Comparison of ENCODE assay signal across 34 mouse cellular contexts in genomic region chr11:60735191-60735590, GRCm38 (mm10). TPM values are rescaled to one million over a fixed set of nuclear protein-coding genes. Genes with fewer than 3 reads are reported as not detected.
DNase-seq lines count a peak whose midpoint lies in the region; ATAC-seq and TF ChIP-seq lines count a peak whose summit lies in the region.
"Had no signal": no experiment of that assay in that cellular context is flagged by ENCODE, and none has a peak within 500 bp of the region (broad histone marks: within the 10 kb centered on the region; RNA-seq: fewer than 3 reads in every experiment).

No protein-coding gene starts in this region.

- no peak overlapping the region for H3K9ac ChIP-seq in heart, adult 2 months (ENCODE audit: low read depth, low read length)
- no peak overlapping the region for H3K9ac ChIP-seq in kidney, postnatal 0 days (ENCODE audit: low read depth, low read length)
- H3K9ac ChIP-seq in lung, embryonic 14.5 days: no peak overlapping the region
- H3K9ac ChIP-seq: heart, embryonic 13.5 days; hindbrain, embryonic 15.5 days; kidney, embryonic 15.5 days; limb, embryonic 12.5 days; lung, embryonic 15.5 days; midbrain, embryonic 13.5 days; stomach, embryonic 15.5 days had no signal

- ATAC-seq in kidney, postnatal 0 days (replicated peaks; ENCODE audit: low FRiP score, low read depth): no peak
- no peak for ATAC-seq in lung, embryonic 14.5 days (ENCODE audit: insufficient read depth)
- ATAC-seq: activated CD4-positive, CD25-positive, alpha-beta regulatory T cell, adult 4 months; intestine, embryonic 16.5 days; midbrain, embryonic 13.5 days had no signal

- H3K4me3 ChIP-seq in heart, adult 2 months: no peak overlapping the region
- no peak overlapping the region for H3K4me3 ChIP-seq in kidney, postnatal 0 days (replicated peaks; ENCODE audit: low read depth, low read length)
- no peak overlapping the region for H3K4me3 ChIP-seq in lung, embryonic 14.5 days (ENCODE audit: low read depth, low read length)
- H3K4me3 ChIP-seq: erythroblast, embryonic 14.5 days; heart, embryonic 13.5 days; hindbrain, embryonic 10.5 days; hindbrain, embryonic 15.5 days; kidney, embryonic 15.5 days; limb, embryonic 12.5 days; lung, embryonic 15.5 days; megakaryocyte, embryonic 14.5 days; midbrain, embryonic 13.5 days; stomach, embryonic 15.5 days had no signal

- peaks cover 3% of the 10 kb centered on the region; the same call in 1 of the 2 replicates for H3K4me1 ChIP-seq in heart, adult 2 months (ENCODE audit: control insufficient read depth, insufficient read depth, low read length)
- H3K4me1 ChIP-seq in kidney, postnatal 0 days (replicated peaks; ENCODE audit: insufficient read depth, low read length): no peaks in the 10 kb centered on the region
- H3K4me1 ChIP-seq in lung, embryonic 14.5 days (ENCODE audit: insufficient read depth): no peaks in the 10 kb centered on the region
- H3K4me1 ChIP-seq: hindbrain, embryonic 10.5 days; hindbrain, embryonic 15.5 days; kidney, embryonic 15.5 days; limb, embryonic 12.5 days; lung, embryonic 15.5 days; midbrain, embryonic 13.5 days had no signal

- no peak overlapping the region for H3K4me2 ChIP-seq in kidney, postnatal 0 days (ENCODE audit: low read length)
- no peak overlapping the region for H3K4me2 ChIP-seq in lung, embryonic 14.5 days
- H3K4me2 ChIP-seq: heart, embryonic 13.5 days; hindbrain, embryonic 15.5 days; kidney, embryonic 15.5 days; limb, embryonic 12.5 days; liver, embryonic 11.5 days; lung, embryonic 15.5 days; midbrain, embryonic 13.5 days; stomach, embryonic 15.5 days had no signal

- TF ChIP-seq POLR2A in heart, adult 2 months (IDR thresholded peaks at IDR 0.05; ENCODE audit: insufficient read depth, low read depth, low read length): no peak

- TF ChIP-seq CTCF in heart, adult 2 months (IDR thresholded peaks at IDR 0.05): peak; percentile 39
- peak; percentile 45 for TF ChIP-seq CTCF in kidney, postnatal 0 days (IDR thresholded peaks at IDR 0.05; ENCODE audit: low read depth)
- 0 out of 2 replicates have a peak, but pooled peaks have one; percentile 3 for TF ChIP-seq CTCF in lung, embryonic 14.5 days (IDR thresholded peaks at IDR 0.05; ENCODE audit: low read depth)

- H3K79me2 ChIP-seq in heart, adult 2 months (replicated peaks; ENCODE audit: control insufficient read depth, insufficient read depth, low read length): no peaks in the 10 kb centered on the region

- WGBS in heart, adult 2 months: 77% methylated on average over 5 of the region's 5 CpGs
- 72% methylated on average over 5 of the region's 5 CpGs for WGBS in kidney, postnatal 0 days
- WGBS in lung, embryonic 14.5 days: 72% methylated on average over 5 of the region's 5 CpGs

- intact Hi-C loops in heart, adult 2 months (cut with DNase I): no loop called here

- DNase-seq in heart, adult 2 months: no peak
- no peak for DNase-seq in heart, adult 18-20 months
- no peak for DNase-seq in kidney, postnatal 0 days (ENCODE audit: low spot score)
- DNase-seq in kidney, adult 11 months: no peak
- no peak for DNase-seq in lung, embryonic 14.5 days
- no peak for DNase-seq in lung, postnatal 4 days
- peak; percentile 10 for DNase-seq in NIH3T3 (ENCODE audit: low read depth)
- DNase-seq in cerebellum, postnatal 14 days: no peak
- DNase-seq: adrenal gland, adult 2 months; adrenal gland, postnatal 36 days; B cell, adult 2 months; cerebellum, adult 18-20 months; cerebellum, postnatal 10 days; gastrocnemius, postnatal 14 days; heart, adult 11 months; heart, postnatal 14 days; kidney, postnatal 4 days; lung, postnatal 36 days; retina, postnatal 1 day; right cerebral cortex, postnatal 14 days; thymus, postnatal 25 days had no signal

- no peaks in the 10 kb centered on the region; the same call in 1 of the 2 replicates for H3K36me3 ChIP-seq in heart, adult 2 months (ENCODE audit: control insufficient read depth, insufficient read depth, low read length)
- H3K36me3 ChIP-seq in kidney, postnatal 0 days (ENCODE audit: insufficient read depth, low read length): peaks cover 19% of the 10 kb centered on the region
- H3K36me3 ChIP-seq in lung, embryonic 14.5 days (ENCODE audit: insufficient read depth): peaks cover 35% of the 10 kb centered on the region

- TF ChIP-seq EP300 in heart, adult 2 months (IDR thresholded peaks at IDR 0.05; ENCODE audit: insufficient read depth, low read depth, low read length): no peak

- H3K9me3 ChIP-seq in kidney, postnatal 0 days (replicated peaks; ENCODE audit: low read length): no peaks in the 10 kb centered on the region
- H3K9me3 ChIP-seq in lung, embryonic 14.5 days (ENCODE audit: low read depth, low read length): no peaks in the 10 kb centered on the region
- H3K9me3 ChIP-seq: heart, embryonic 13.5 days; hindbrain, embryonic 10.5 days; hindbrain, embryonic 15.5 days; kidney, embryonic 15.5 days; limb, embryonic 12.5 days; lung, embryonic 15.5 days; midbrain, embryonic 13.5 days; stomach, embryonic 15.5 days had no signal

- no peaks in the 10 kb centered on the region for H3K27me3 ChIP-seq in heart, adult 2 months (ENCODE audit: control insufficient read depth, insufficient read depth, low read length)
- no peaks in the 10 kb centered on the region for H3K27me3 ChIP-seq in kidney, postnatal 0 days (ENCODE audit: insufficient read depth, low read length)
- H3K27me3 ChIP-seq in lung, embryonic 14.5 days (ENCODE audit: insufficient read depth, low read length): no peaks in the 10 kb centered on the region
- H3K27me3 ChIP-seq: heart, embryonic 13.5 days; hindbrain, embryonic 15.5 days; kidney, embryonic 15.5 days; limb, embryonic 12.5 days; lung, embryonic 15.5 days; megakaryocyte, embryonic 14.5 days; midbrain, embryonic 13.5 days; stomach, embryonic 15.5 days had no signal

- no peak overlapping the region for H3K27ac ChIP-seq in heart, adult 2 months
- no peak overlapping the region for H3K27ac ChIP-seq in kidney, postnatal 0 days
- H3K27ac ChIP-seq in lung, embryonic 14.5 days (ENCODE audit: low read depth): no peak overlapping the region
- H3K27ac ChIP-seq: heart, embryonic 13.5 days; hindbrain, embryonic 10.5 days; hindbrain, embryonic 15.5 days; kidney, embryonic 15.5 days; limb, embryonic 12.5 days; lung, embryonic 15.5 days; midbrain, embryonic 13.5 days; stomach, embryonic 15.5 days had no signal

RNA-seq across cellular contexts. Expression of gene Mief2, which starts 7.0 kb away (rescaled TPM):
- 10 to 100 TPM; 31.1 to 36.2 TPM for total RNA-seq in heart, adult 2 months (2021)
- 34.8 and 42.2 TPM in 2 replicates for polyA plus RNA-seq in heart, adult 2 months (2012; rRNA removed)
- 10 to 100 TPM; 30.5 to 34.2 TPM for total RNA-seq in heart, adult 18-20 months (2021)
- polyA plus RNA-seq in kidney, postnatal 0 days (2015; fragmentation: Nextera tagmentation; extraction: Ambion mirVana): 14.1 and 14.5 TPM in 2 replicates
- polyA plus RNA-seq in lung, embryonic 14.5 days (2014; fragmentation: Nextera tagmentation; extraction: Ambion mirVana): 12.9 and 15.3 TPM in 2 replicates

RNA-seq across cellular contexts. Expression of gene Flii, which starts 8.1 kb away (rescaled TPM):
- total RNA-seq in heart, adult 2 months (2021): 100 to 1,000 TPM; 127 to 130 TPM
- polyA plus RNA-seq in heart, adult 2 months (2012; rRNA removed): 152 and 168 TPM in 2 replicates
- 100 to 1,000 TPM; 124 to 129 TPM for total RNA-seq in heart, adult 18-20 months (2021)
- 53.4 and 56.8 TPM in 2 replicates for polyA plus RNA-seq in kidney, postnatal 0 days (2015; fragmentation: Nextera tagmentation; extraction: Ambion mirVana)
- 86.2 and 88.6 TPM in 2 replicates for polyA plus RNA-seq in lung, embryonic 14.5 days (2014; fragmentation: Nextera tagmentation; extraction: Ambion mirVana)

RNA-seq across cellular contexts. Expression of gene Llgl1, which starts 35.7 kb away (rescaled TPM):
- 10 to 100 TPM; 11.1 TPM for total RNA-seq in heart, adult 2 months (2021)
- 23.5 and 25.9 TPM in 2 replicates for polyA plus RNA-seq in heart, adult 2 months (2012; rRNA removed)
- 10 to 100 TPM; 10.4 to 10.8 TPM for total RNA-seq in heart, adult 18-20 months (2021)
- polyA plus RNA-seq in kidney, postnatal 0 days (2015; fragmentation: Nextera tagmentation; extraction: Ambion mirVana): 26.4 and 31.0 TPM in 2 replicates
- polyA plus RNA-seq in lung, embryonic 14.5 days (2014; fragmentation: Nextera tagmentation; extraction: Ambion mirVana): 64.6 and 69.6 TPM in 2 replicates

RNA-seq across cellular contexts. Expression of gene Top3a, which starts 42.0 kb away (rescaled TPM):
- 1 to 10 TPM; 3.7 to 4.6 TPM for total RNA-seq in heart, adult 2 months (2021)
- 3.3 and 3.4 TPM in 2 replicates for polyA plus RNA-seq in heart, adult 2 months (2012; rRNA removed)
- total RNA-seq in heart, adult 18-20 months (2021): 1 to 10 TPM; 3.8 to 4.4 TPM
- polyA plus RNA-seq in kidney, postnatal 0 days (2015; fragmentation: Nextera tagmentation; extraction: Ambion mirVana): 8.2 and 10.2 TPM in 2 replicates
- 20.2 and 22.2 TPM in 2 replicates for polyA plus RNA-seq in lung, embryonic 14.5 days (2014; fragmentation: Nextera tagmentation; extraction: Ambion mirVana)

RNA-seq across cellular contexts. Expression of gene Smcr8, which starts 42.1 kb away (rescaled TPM):
- total RNA-seq in heart, adult 2 months (2021): 10 to 100 TPM; 13.9 to 15.3 TPM
- 6.0 and 9.7 TPM in 2 replicates for polyA plus RNA-seq in heart, adult 2 months (2012; rRNA removed)
- 10 to 100 TPM; 15.2 to 16.8 TPM for total RNA-seq in heart, adult 18-20 months (2021)
- polyA plus RNA-seq in kidney, postnatal 0 days (2015; fragmentation: Nextera tagmentation; extraction: Ambion mirVana): 4.0 and 4.1 TPM in 2 replicates
- 6.6 and 8.3 TPM in 2 replicates for polyA plus RNA-seq in lung, embryonic 14.5 days (2014; fragmentation: Nextera tagmentation; extraction: Ambion mirVana)
